Mouse (Mus musculus) testis, adult 2 months (tissue): ENCODE data around the gene Tmem108.

Experiments used
- CTCF ChIP-seq: fragments of 200-500 bp; IDR thresholded peaks from 2 replicates; pipeline ENCODE4 v1.5.1; 2012; ENCODE audit warnings: low read depth, mild to moderate bottlenecking, inconsistent platforms, low read length, moderate library complexity; ENCODE audit not compliant: control insufficient read depth, insufficient read depth, insufficient replicate concordance
- POLR2A ChIP-seq: fragments of 200-500 bp; IDR thresholded peaks from 2 replicates; pipeline ENCODE4 v1.6.1; 2012; ENCODE audit warnings: low read depth, mild to moderate bottlenecking, inconsistent platforms, low read length, moderate library complexity; ENCODE audit not compliant: control insufficient read depth

DNA sequence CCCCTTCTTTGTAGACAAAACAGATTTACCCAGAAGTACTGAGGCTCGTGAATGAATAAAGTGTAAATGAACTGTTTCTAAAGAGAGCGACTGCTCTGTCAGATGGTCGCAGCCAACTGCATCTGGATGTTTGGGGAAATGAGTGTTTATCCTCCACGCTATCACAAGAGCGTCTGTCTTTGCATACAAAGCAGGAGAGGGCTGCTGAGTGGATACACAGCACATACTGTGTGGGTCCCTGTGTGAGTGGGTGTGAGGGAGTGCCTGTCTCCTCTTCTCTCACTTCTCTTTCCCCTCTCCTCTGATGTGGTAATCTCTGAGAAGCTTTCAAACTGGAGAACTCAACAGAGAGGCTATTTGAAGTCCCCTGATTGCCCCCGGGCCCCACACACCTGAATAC is 64.7 kb downstream of the Tmem108 start:
- TF ChIP-seq POLR2A (no peak), CTCF (no peak)
